Mouse (Mus musculus) mouse embryonic stem cell (cell line): Measurements from ENCODE around the gene Fam124a.
"Not testable (repeated sequence)": the region's sequence is repeated elsewhere in the genome, so short reads cannot be mapped to it uniquely, and the experiment has no call there.

ENCODE experiments used
- in situ Hi-C, 2 experiments: fragments of 300-500 bp; cut with MboI; formaldehyde crosslinking; loops; 1 replicate in 1 of 2; 3 replicates in 1 of 2; pipeline ENCODE4 v1.14.3; 2019 to 2020; ENCODE audit warnings: low sequenced_read_pairs in 2 of 2, low pct_unique_long_range_greater_than_20kb in 1 of 2, mixed read lengths in 1 of 2; ENCODE audit not compliant: unreplicated experiment in 1 of 2

Gene Fam124a

DNA sequence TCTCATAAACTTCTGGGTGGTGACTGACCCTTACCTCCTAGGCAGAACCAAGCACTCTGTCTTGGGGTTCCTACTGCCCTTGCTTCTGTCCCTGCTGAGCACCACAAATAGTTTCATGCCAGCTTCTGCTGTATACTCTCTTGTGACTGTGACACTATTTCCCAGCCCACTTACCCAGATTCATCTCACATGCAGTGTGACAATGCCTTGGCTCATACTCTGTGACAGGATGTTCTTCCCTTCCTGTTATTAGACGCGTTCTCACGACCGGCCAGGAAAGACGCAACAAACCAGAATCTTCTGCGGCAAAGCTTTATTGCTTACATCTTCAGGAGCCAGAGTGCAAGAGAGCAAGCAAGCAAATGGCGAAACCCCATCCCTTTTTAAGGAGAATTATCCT is 86.8 kb downstream of the Fam124a start:
- in situ Hi-C loops, result not testable (repeated sequence)

DNA sequence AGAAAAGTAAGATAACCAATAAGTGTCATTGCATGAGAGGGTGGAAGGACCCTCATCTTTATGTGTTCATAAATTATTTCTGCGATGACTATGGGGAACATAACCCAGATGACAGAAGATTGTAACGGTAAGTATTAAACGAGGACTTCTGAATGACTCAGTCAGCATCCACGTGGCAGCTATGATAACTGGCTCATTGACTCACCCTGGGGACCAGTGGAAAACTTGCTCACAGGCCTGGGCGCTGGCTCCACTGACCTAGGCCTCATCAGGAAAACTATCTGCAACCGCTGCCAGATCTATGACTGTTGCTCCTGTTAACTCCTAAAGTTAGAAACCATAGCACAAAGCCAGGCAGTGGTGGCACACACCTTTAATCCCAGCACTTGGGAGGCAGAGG is 92.9 kb downstream of the Fam124a start:
- in situ Hi-C loops, result no loop called here

DNA sequence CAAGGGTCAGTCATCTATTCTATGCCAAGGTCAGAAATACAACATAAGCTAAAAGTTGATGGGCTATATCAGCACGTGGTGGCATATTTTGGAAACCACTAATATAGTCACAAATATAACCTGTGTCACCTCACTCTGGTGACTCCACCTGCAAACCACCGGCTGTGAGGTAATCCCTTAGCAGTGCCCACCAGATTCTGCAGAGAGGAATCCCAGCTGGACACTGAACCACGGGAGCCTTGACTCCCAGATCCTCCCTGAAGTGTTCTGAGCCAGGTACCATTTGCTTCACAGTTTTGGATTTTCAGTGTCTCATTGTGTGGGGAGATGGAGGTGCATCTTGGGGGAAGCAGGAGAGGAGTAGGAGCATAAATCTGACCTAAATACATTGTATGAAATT is 94.8 kb downstream of the Fam124a start:
- in situ Hi-C loops, result no loop called here

GRCm38 (mm10) chr14:62651771-62652170 is 96.2 kb downstream of the Fam124a start:
- in situ Hi-C loops, result no loop called here

- in situ Hi-C loops, result no loop called here
Observed at GRCm38 (mm10) chr14:62655996-62656395, 100.5 kb downstream of the Fam124a start.

GRCm38 (mm10) chr14:62657469-62657868 is 101.9 kb downstream of the Fam124a start:
- in situ Hi-C loops, result no loop called here
